Mouse (Mus musculus): ENCODE results near the gene Fam185a.

The Fam185a gene

GRCm38 (mm10) chr5:21424614-21425602 is at the start of gene Fam185a, which contains the start of gene Ccdc146:
Fam185a (plus strand) TSS chr5:21424958.
Ccdc146 (minus strand) TSS chr5:21424677.
- no peak for TF ChIP-seq CTCF (conservative IDR thresholded peaks at IDR 0.05; ENCODE audit: low read length)
- no peak for TF ChIP-seq NANOG (IDR thresholded peaks at IDR 0.05; ENCODE audit: borderline replicate concordance, low read length)
- TF ChIP-seq POU5F1 (IDR thresholded peaks at IDR 0.05; ENCODE audit: borderline replicate concordance, low read length), result no peak
- Histone ChIP-seq H3K27me3 (ENCODE audit: insufficient read depth, low read length) (peaks cover 4% of the 10 kb centered on the region; the same call in 1 of the 2 replicates), H3K4me1 (replicated peaks; ENCODE audit: low read depth, low read length) (peaks cover 23% of the 10 kb centered on the region), H3K36me3 (ENCODE audit: insufficient read depth, low read length) (peaks cover 10% of the 10 kb centered on the region), H3K9me3 (ENCODE audit: low read length) (no peaks in the 10 kb centered on the region), H3K4me3 (replicated peaks; ENCODE audit: low read length) (peak within 1 kb of the TSS; percentile 94)

- Histone ChIP-seq H3K9me3 (ENCODE audit: low read length) (no peaks in the 10 kb centered on the region), H3K4me1 (replicated peaks; ENCODE audit: low read depth, low read length) (peaks cover 9% of the 10 kb centered on the region), H3K4me3 (replicated peaks; ENCODE audit: low read length) (no peak overlapping the region), H3K36me3 (ENCODE audit: insufficient read depth, low read length) (no peaks in the 10 kb centered on the region), H3K27me3 (ENCODE audit: insufficient read depth, low read length) (peaks cover 11% of the 10 kb centered on the region)
- TF ChIP-seq POU5F1 (IDR thresholded peaks at IDR 0.05; ENCODE audit: borderline replicate concordance, low read length) (no peak), CTCF (conservative IDR thresholded peaks at IDR 0.05; ENCODE audit: low read length) (no peak), NANOG (IDR thresholded peaks at IDR 0.05; ENCODE audit: borderline replicate concordance, low read length) (no peak)
Observed at GRCm38 (mm10) chr5:21376935-21377334, 47.8 kb upstream of the Fam185a start.

GRCm38 (mm10) chr5:21378397-21378796 is 46.4 kb upstream of the Fam185a start:
- Histone ChIP-seq H3K9me3 (ENCODE audit: low read length) (no peaks in the 10 kb centered on the region), H3K27me3 (ENCODE audit: insufficient read depth, low read length) (peaks cover 2% of the 10 kb centered on the region), H3K4me1 (replicated peaks; ENCODE audit: low read depth, low read length) (peaks cover 9% of the 10 kb centered on the region), H3K36me3 (ENCODE audit: insufficient read depth, low read length) (no peaks in the 10 kb centered on the region), H3K4me3 (replicated peaks; ENCODE audit: low read length) (no peak overlapping the region)
- no peak for TF ChIP-seq NANOG (IDR thresholded peaks at IDR 0.05; ENCODE audit: borderline replicate concordance, low read length)
- no peak for TF ChIP-seq POU5F1 (IDR thresholded peaks at IDR 0.05; ENCODE audit: borderline replicate concordance, low read length)
- TF ChIP-seq CTCF (conservative IDR thresholded peaks at IDR 0.05; ENCODE audit: low read length), result no peak

GRCm38 (mm10) chr5:21381986-21382385 is 42.8 kb upstream of the Fam185a start:
- Histone ChIP-seq H3K27me3 (ENCODE audit: insufficient read depth, low read length) (no peaks in the 10 kb centered on the region; the same call in 1 of the 2 replicates), H3K4me3 (replicated peaks; ENCODE audit: low read length) (no peak overlapping the region), H3K36me3 (ENCODE audit: insufficient read depth, low read length) (no peaks in the 10 kb centered on the region), H3K9me3 (ENCODE audit: low read length) (no peaks in the 10 kb centered on the region), H3K4me1 (replicated peaks; ENCODE audit: low read depth, low read length) (peaks cover 20% of the 10 kb centered on the region)
- no peak for TF ChIP-seq POU5F1 (IDR thresholded peaks at IDR 0.05; ENCODE audit: borderline replicate concordance, low read length)
- no peak for TF ChIP-seq NANOG (IDR thresholded peaks at IDR 0.05; ENCODE audit: borderline replicate concordance, low read length)
- no peak for TF ChIP-seq CTCF (conservative IDR thresholded peaks at IDR 0.05; ENCODE audit: low read length)

- TF ChIP-seq NANOG (IDR thresholded peaks at IDR 0.05; ENCODE audit: borderline replicate concordance, low read length), result no peak
- TF ChIP-seq CTCF (conservative IDR thresholded peaks at IDR 0.05; ENCODE audit: low read length), result no peak
- no peak for TF ChIP-seq POU5F1 (IDR thresholded peaks at IDR 0.05; ENCODE audit: borderline replicate concordance, low read length)
- Histone ChIP-seq H3K4me3 (replicated peaks; ENCODE audit: low read length) (no peak overlapping the region), H3K27me3 (ENCODE audit: insufficient read depth, low read length) (no peaks in the 10 kb centered on the region; the same call in 1 of the 2 replicates), H3K36me3 (ENCODE audit: insufficient read depth, low read length) (no peaks in the 10 kb centered on the region), H3K4me1 (replicated peaks; ENCODE audit: low read depth, low read length) (peaks cover 20% of the 10 kb centered on the region), H3K9me3 (ENCODE audit: low read length) (no peaks in the 10 kb centered on the region)
Observed at GRCm38 (mm10) chr5:21382678-21383077, 42.1 kb upstream of the Fam185a start.

GRCm38 (mm10) chr5:21383392-21384251 is 41.1 kb upstream of the Fam185a start:
- TF ChIP-seq POU5F1 (IDR thresholded peaks at IDR 0.05; ENCODE audit: borderline replicate concordance, low read length), result no peak
- no peak for TF ChIP-seq NANOG (IDR thresholded peaks at IDR 0.05; ENCODE audit: borderline replicate concordance, low read length)
- no peak for TF ChIP-seq CTCF (conservative IDR thresholded peaks at IDR 0.05; ENCODE audit: low read length)
- Histone ChIP-seq H3K27me3 (ENCODE audit: insufficient read depth, low read length) (no peaks in the 10 kb centered on the region; the same call in 1 of the 2 replicates), H3K4me3 (replicated peaks; ENCODE audit: low read length) (peak overlapping the region; percentile 35), H3K4me1 (replicated peaks; ENCODE audit: low read depth, low read length) (peaks cover 22% of the 10 kb centered on the region), H3K9me3 (ENCODE audit: low read length) (no peaks in the 10 kb centered on the region), H3K36me3 (ENCODE audit: insufficient read depth, low read length) (no peaks in the 10 kb centered on the region)

GRCm38 (mm10) chr5:21384252-21384960 is 40.4 kb upstream of the Fam185a start:
- H3K9me3 ChIP-seq (ENCODE audit: low read length), result no peaks in the 10 kb centered on the region
- H3K4me1 ChIP-seq (replicated peaks; ENCODE audit: low read depth, low read length), result peaks cover 22% of the 10 kb centered on the region
- no peak for TF ChIP-seq POU5F1 (IDR thresholded peaks at IDR 0.05; ENCODE audit: borderline replicate concordance, low read length)
- TF ChIP-seq NANOG (IDR thresholded peaks at IDR 0.05; ENCODE audit: borderline replicate concordance, low read length), result no peak
- no peak for TF ChIP-seq CTCF (conservative IDR thresholded peaks at IDR 0.05; ENCODE audit: low read length)
- no peaks in the 10 kb centered on the region for H3K36me3 ChIP-seq (ENCODE audit: insufficient read depth, low read length)
- no peaks in the 10 kb centered on the region; the same call in 1 of the 2 replicates for H3K27me3 ChIP-seq (ENCODE audit: insufficient read depth, low read length)
- no peak overlapping the region for H3K4me3 ChIP-seq (replicated peaks; ENCODE audit: low read length)
